Mouse (Mus musculus): Measurements from ENCODE around the gene Fyn.

DNA sequence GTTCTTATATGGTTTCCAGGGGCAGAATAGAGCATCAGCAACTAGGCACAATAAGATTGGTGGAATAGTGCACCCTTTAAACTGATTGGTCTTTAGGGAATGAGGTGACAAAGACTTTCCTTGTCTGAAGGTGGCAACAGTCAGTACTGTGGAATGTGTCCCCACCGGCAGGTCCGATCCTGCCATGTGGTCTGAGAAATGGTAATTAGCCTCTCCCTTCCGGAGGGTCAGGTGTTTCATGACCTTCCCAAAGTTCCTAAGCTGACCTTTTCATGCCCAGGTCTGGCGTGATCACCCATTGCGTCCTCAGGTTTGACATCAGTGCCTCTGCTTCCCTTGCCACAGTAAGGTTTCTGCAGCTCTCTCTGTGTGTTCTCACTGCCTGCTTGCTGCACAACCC is 134.7 kb downstream of the Fyn start:
- TF ChIP-seq EP300 (IDR thresholded peaks at IDR 0.05; ENCODE audit: low read depth) = no peak
- no peak for TF ChIP-seq CTCF (IDR thresholded peaks at IDR 0.05; ENCODE audit: low read depth)

All from liver, postnatal 0 days (tissue).